Mouse (Mus musculus) spleen, adult 18-20 months (tissue): ENCODE results near the gene Zfp961.
"Not testable (repeated sequence)": the region's sequence is repeated elsewhere in the genome, so short reads cannot be mapped to it uniquely, and the experiment has no call there.

Source experiments
- DNase-seq, 2 experiments: peaks; one replicate each; pipeline ENCODE4 v3.0.0; 2022; ENCODE audit warnings: mixed read lengths in 2 of 2

Gene Zfp961

GRCm38 (mm10) chr8:72019022-72019421 is 68.2 kb downstream of the Zfp961 start:
- peak in 1 of 2 experiments; percentile 17 for DNase-seq

GRCm38 (mm10) chr8:72019816-72020215 is 69.0 kb downstream of the Zfp961 start:
- peak in 1 of 2 experiments; percentile 1 for DNase-seq

GRCm38 (mm10) chr8:72024886-72025285 is 74.0 kb downstream of the Zfp961 start:
- DNase-seq, result peak in 1 of 2 experiments; percentile 61

- DNase-seq, result peak in 1 of 2 experiments; percentile 70
Observed at GRCm38 (mm10) chr8:72032926-72033325, 82.1 kb downstream of the Zfp961 start.

GRCm38 (mm10) chr8:72040918-72041317 is 90.1 kb downstream of the Zfp961 start, which contains the start of gene Olfr372:
TSS of gene Olfr372 (plus strand) at chr8:72041218.
- not testable (repeated sequence) for DNase-seq

GRCm38 (mm10) chr8:72042493-72042892 is 91.7 kb downstream of the Zfp961 start:
- no peak for DNase-seq
